Mouse (Mus musculus) retina, postnatal 7 days (tissue): ENCODE data around the gene Znrd1as.

Experiments
- DNase-seq: peaks from one replicate; pipeline ENCODE4 v3.0.0-alpha.2; 2012; ENCODE audit warnings: low read depth, low spot score

The Znrd1as gene

GRCm38 (mm10) chr17:36997033-36997735, 38.8 kb downstream of the Znrd1as start:
- peak; percentile 73 for DNase-seq

GRCm38 (mm10) chr17:36998477-36998876, 40.1 kb downstream of the Znrd1as start:
- no peak for DNase-seq

- no peak for DNase-seq
These were observed 42.5 kb downstream of the Znrd1as start, which contains the start of gene Zfp57 for GRCm38 (mm10) chr17:37000863-37001262. TSS of gene Zfp57 (plus strand) at chr17:37001163.

- peak; percentile 25 for DNase-seq
These were observed 44.3 kb downstream of the Znrd1as start for GRCm38 (mm10) chr17:37002364-37003330.

GRCm38 (mm10) chr17:37003366-37003765, 45.0 kb downstream of the Znrd1as start:
- DNase-seq: no peak

- no peak for DNase-seq
These were observed 49.8 kb downstream of the Znrd1as start for GRCm38 (mm10) chr17:37008161-37008560.

- no peak for DNase-seq
These were observed 51.2 kb downstream of the Znrd1as start for GRCm38 (mm10) chr17:37009460-37010042.

- no peak for DNase-seq
These were observed 53.3 kb downstream of the Znrd1as start for GRCm38 (mm10) chr17:37011719-37012118.

GRCm38 (mm10) chr17:37012141-37012540, 53.7 kb downstream of the Znrd1as start:
- no peak for DNase-seq
